Mouse (Mus musculus): ENCODE data around the gene Acod1. TPM values are rescaled to one million over a fixed set of nuclear protein-coding genes. Genes with fewer than 3 reads are reported as not detected.

Gene Acod1
- total RNA-seq (2014; rRNA removed) = not detected in 2 replicates
- polyA plus RNA-seq (2015; fragmentation: Nextera tagmentation; extraction: Ambion mirVana) = not detected in 2 replicates

- no peaks in the 10 kb centered on the region for H3K36me3 ChIP-seq (ENCODE audit: insufficient read depth, low read length)
- no peak within 1 kb of the TSS for H3K27ac ChIP-seq (ENCODE audit: low read depth, low read length)
- H3K4me3 ChIP-seq (ENCODE audit: low read depth, low read length) = no peak within 1 kb of the TSS
- no peaks in the 10 kb centered on the region for H3K4me1 ChIP-seq (ENCODE audit: insufficient read depth, low read length)
- TF ChIP-seq CTCF (IDR thresholded peaks at IDR 0.05) = no peak
- H3K9ac ChIP-seq (replicated peaks; ENCODE audit: low read length, poor library complexity, severe bottlenecking) = no peak within 1 kb of the TSS
- no peaks in the 10 kb centered on the region for H3K9me3 ChIP-seq (ENCODE audit: low read length)
- WGBS = 94% methylated on average over 2 of the region's 2 CpGs
- H3K4me2 ChIP-seq (ENCODE audit: low read depth, low read length, poor library complexity, severe bottlenecking) = no peak within 1 kb of the TSS
- no peaks in the 10 kb centered on the region for H3K27me3 ChIP-seq (ENCODE audit: insufficient read depth, low read length)
- no peak for DNase-seq (ENCODE audit: low spot score)
- ATAC-seq (ENCODE audit: low FRiP score) = no peak
These were observed at the start of gene Acod1 for GRCm38 (mm10) chr14:103046677-103047076. Gene Acod1 (plus strand): TSS chr14:103046977.

DNA sequence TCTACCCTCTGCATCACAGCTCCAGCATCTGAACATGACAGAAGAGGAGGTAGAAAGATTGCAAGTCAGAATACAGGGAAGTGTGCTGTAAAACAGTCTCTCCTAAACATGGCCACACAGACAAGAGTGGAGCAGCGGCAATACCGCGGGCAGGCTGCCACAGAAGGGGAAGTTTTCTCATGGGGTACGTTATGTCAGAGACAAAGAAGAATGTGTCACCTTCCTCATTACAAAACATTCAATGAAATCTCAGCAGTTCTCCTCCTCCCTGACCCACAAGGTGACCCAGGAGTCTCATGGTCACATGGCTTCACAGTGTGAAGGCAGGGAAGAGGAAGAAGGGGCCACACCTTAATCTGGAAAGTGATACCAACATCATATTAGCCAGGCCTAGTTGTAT is 39.0 kb upstream of the Acod1 start:
- no peaks in the 10 kb centered on the region for H3K9me3 ChIP-seq (ENCODE audit: low read length)
- no peak for TF ChIP-seq CTCF (IDR thresholded peaks at IDR 0.05)
- no peaks in the 10 kb centered on the region for H3K36me3 ChIP-seq (ENCODE audit: insufficient read depth, low read length)
- no peaks in the 10 kb centered on the region for H3K27me3 ChIP-seq (ENCODE audit: insufficient read depth, low read length)
- no peak overlapping the region for H3K27ac ChIP-seq (ENCODE audit: low read depth, low read length)
- DNase-seq (ENCODE audit: low spot score) (no peak), ATAC-seq (ENCODE audit: low FRiP score) (no peak)
- H3K4me3 ChIP-seq (ENCODE audit: low read depth, low read length) = no peak overlapping the region
- no peaks in the 10 kb centered on the region for H3K4me1 ChIP-seq (ENCODE audit: insufficient read depth, low read length)
- H3K4me2 ChIP-seq (ENCODE audit: low read depth, low read length, poor library complexity, severe bottlenecking) = no peak overlapping the region
- 90% methylated on average over 4 of the region's 4 CpGs for WGBS
- no peak overlapping the region for H3K9ac ChIP-seq (replicated peaks; ENCODE audit: low read length, poor library complexity, severe bottlenecking)

- Histone ChIP-seq H3K9me3 (ENCODE audit: low read length) (no peaks in the 10 kb centered on the region), H3K27me3 (ENCODE audit: insufficient read depth, low read length) (no peaks in the 10 kb centered on the region), H3K9ac (replicated peaks; ENCODE audit: low read length, poor library complexity, severe bottlenecking) (no peak overlapping the region), H3K4me1 (ENCODE audit: insufficient read depth, low read length) (no peaks in the 10 kb centered on the region), H3K4me3 (ENCODE audit: low read depth, low read length) (no peak overlapping the region), H3K4me2 (ENCODE audit: low read depth, low read length, poor library complexity, severe bottlenecking) (no peak overlapping the region), H3K36me3 (ENCODE audit: insufficient read depth, low read length) (no peaks in the 10 kb centered on the region), H3K27ac (ENCODE audit: low read depth, low read length) (no peak overlapping the region)
- 30% methylated on average over 5 of the region's 5 CpGs for WGBS
- DNase-seq (ENCODE audit: low spot score) (peak; percentile 74), ATAC-seq (ENCODE audit: low FRiP score) (no peak)
- TF ChIP-seq CTCF (IDR thresholded peaks at IDR 0.05) = peak; percentile 76
These were observed 35.0 kb upstream of the Acod1 start for GRCm38 (mm10) chr14:103011782-103012181.

DNA sequence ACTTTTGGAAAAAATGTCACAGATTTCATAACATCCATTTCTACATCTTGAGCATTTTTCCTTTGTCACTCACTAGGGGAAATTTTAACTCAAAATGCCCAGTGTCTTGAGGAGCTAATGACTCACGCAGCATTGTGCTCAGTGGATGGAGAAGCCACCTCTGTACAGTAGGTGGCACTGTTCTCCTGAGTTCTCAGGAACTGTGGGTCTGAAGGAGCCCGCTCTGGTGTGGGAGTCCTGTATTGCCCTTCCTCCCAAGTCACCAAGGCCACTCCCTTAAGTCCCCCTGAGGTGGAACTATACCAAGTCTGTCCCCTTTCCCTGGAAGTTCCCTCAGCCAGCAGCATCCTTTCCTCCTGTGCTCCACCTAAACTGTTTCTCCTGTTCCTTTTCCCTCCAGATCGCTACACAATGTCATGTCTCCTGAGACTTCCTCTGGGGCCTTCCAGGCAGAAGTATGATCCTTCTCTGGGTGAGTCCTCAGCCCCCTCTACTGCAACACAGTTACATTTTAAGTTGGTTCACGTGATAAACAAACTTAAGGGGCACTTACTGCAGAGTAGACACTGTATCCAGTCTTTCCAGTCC is 34.1 kb upstream of the Acod1 start:
- no peak overlapping the region for H3K4me3 ChIP-seq (ENCODE audit: low read depth, low read length)
- H3K27ac ChIP-seq (ENCODE audit: low read depth, low read length) = no peak overlapping the region
- DNase-seq (ENCODE audit: low spot score) = peak; percentile 87
- H3K9ac ChIP-seq (replicated peaks; ENCODE audit: low read length, poor library complexity, severe bottlenecking) = no peak overlapping the region
- H3K9me3 ChIP-seq (ENCODE audit: low read length) = no peaks in the 10 kb centered on the region
- peak; percentile 85 for TF ChIP-seq CTCF (IDR thresholded peaks at IDR 0.05)
- H3K4me2 ChIP-seq (ENCODE audit: low read depth, low read length, poor library complexity, severe bottlenecking) = no peak overlapping the region
- WGBS = 38% methylated on average over 4 of the region's 4 CpGs
- peak; percentile 87 for ATAC-seq (ENCODE audit: low FRiP score)
- H3K36me3 ChIP-seq (ENCODE audit: insufficient read depth, low read length) = no peaks in the 10 kb centered on the region
- H3K27me3 ChIP-seq (ENCODE audit: insufficient read depth, low read length) = no peaks in the 10 kb centered on the region
- H3K4me1 ChIP-seq (ENCODE audit: insufficient read depth, low read length) = no peaks in the 10 kb centered on the region

DNA sequence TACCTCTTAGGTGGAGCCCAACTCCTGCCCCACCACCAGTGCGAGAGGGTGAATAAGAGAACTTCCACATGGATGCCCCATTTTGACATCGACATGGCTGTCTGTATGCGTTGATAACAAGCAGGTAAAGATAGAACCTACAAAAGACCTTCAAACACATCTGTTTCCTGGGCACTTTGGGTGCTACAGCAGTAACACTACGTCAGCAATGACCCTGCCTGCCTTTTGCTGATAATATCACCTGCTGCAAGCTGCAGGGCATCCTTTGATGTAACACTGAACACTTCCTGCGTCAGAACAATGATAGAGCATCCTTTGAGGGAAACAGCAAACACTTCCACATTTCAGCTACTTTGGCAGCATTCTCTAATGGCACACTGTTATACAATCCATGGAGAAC is 29.8 kb upstream of the Acod1 start:
- Histone ChIP-seq H3K27me3 (ENCODE audit: insufficient read depth, low read length) (no peaks in the 10 kb centered on the region), H3K4me3 (ENCODE audit: low read depth, low read length) (no peak overlapping the region), H3K27ac (ENCODE audit: low read depth, low read length) (no peak overlapping the region), H3K4me1 (ENCODE audit: insufficient read depth, low read length) (no peaks in the 10 kb centered on the region), H3K9me3 (ENCODE audit: low read length) (no peaks in the 10 kb centered on the region), H3K4me2 (ENCODE audit: low read depth, low read length, poor library complexity, severe bottlenecking) (no peak overlapping the region), H3K36me3 (ENCODE audit: insufficient read depth, low read length) (no peaks in the 10 kb centered on the region), H3K9ac (replicated peaks; ENCODE audit: low read length, poor library complexity, severe bottlenecking) (no peak overlapping the region)
- no peak for ATAC-seq (ENCODE audit: low FRiP score)
- WGBS = 72% methylated on average over 5 of the region's 5 CpGs
- TF ChIP-seq CTCF (IDR thresholded peaks at IDR 0.05) = no peak
- no peak for DNase-seq (ENCODE audit: low spot score)

DNA sequence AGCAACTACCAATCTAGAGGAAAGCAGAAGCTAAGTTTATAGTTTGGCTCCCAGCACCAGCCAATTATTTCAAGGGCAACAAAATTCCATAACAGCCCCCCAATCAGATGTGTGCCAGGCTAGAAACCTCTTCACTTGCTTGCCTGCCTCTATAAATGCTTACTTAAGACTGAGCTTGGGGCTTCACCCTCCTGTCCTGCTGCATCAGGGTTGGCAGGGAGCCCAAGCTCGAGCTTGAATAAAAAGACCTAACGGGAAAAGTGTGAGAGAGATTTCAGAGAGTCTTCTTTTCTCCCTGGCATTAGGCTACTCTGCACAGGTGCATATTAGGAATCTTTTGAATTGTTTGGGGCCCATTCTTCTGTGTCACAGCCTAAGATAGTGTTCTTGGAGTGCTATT is 26.7 kb upstream of the Acod1 start:
- no peak for ATAC-seq (ENCODE audit: low FRiP score)
- 57% methylated on average over 2 of the region's 2 CpGs for WGBS
- DNase-seq (ENCODE audit: low spot score) = no peak

More for the DNA sequence above, 26.7 kb upstream of the Acod1 start:
- Histone ChIP-seq H3K4me2 (ENCODE audit: low read depth, low read length, poor library complexity, severe bottlenecking) (no peak overlapping the region), H3K4me1 (ENCODE audit: insufficient read depth, low read length) (no peaks in the 10 kb centered on the region), H3K9me3 (ENCODE audit: low read length) (no peaks in the 10 kb centered on the region), H3K9ac (replicated peaks; ENCODE audit: low read length, poor library complexity, severe bottlenecking) (no peak overlapping the region), H3K27ac (ENCODE audit: low read depth, low read length) (no peak overlapping the region), H3K27me3 (ENCODE audit: insufficient read depth, low read length) (no peaks in the 10 kb centered on the region), H3K4me3 (ENCODE audit: low read depth, low read length) (no peak overlapping the region), H3K36me3 (ENCODE audit: insufficient read depth, low read length) (no peaks in the 10 kb centered on the region)
- TF ChIP-seq CTCF (IDR thresholded peaks at IDR 0.05) = no peak
